Mouse (Mus musculus): ENCODE measurements at regions not wholly inside any gene's neighbourhood (a gene's known extent, or its start where the extent isn't known, plus 50 kb on each side); places are given as distances from the start of the nearest gene placed in this dataset.
"Not testable (repeated sequence)": the region's sequence is repeated elsewhere in the genome, so short reads cannot be mapped to it uniquely, and the experiment has no call there.

DNA sequence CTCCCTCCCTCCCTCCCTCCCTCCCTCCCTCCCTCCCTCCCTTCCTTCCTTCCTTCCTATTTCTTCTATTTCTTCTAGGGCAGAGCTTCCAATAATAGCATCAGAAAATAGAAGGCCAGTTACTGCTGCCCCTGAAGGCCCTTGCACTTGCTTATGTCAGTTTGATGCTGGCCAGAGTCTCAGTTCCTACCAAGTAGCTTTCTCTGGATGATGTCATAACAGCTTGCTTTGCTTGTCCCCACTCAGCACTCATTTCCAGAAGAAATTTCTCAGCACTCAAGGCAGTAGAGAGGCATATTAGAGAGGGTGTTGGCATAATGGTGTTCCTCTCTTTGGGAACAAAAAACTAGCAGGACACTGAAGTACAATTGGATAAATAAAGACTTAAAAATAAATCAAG lies 811.6 kb upstream of the 4930444P10Rik start:
- DNase-seq: no peak

DNA sequence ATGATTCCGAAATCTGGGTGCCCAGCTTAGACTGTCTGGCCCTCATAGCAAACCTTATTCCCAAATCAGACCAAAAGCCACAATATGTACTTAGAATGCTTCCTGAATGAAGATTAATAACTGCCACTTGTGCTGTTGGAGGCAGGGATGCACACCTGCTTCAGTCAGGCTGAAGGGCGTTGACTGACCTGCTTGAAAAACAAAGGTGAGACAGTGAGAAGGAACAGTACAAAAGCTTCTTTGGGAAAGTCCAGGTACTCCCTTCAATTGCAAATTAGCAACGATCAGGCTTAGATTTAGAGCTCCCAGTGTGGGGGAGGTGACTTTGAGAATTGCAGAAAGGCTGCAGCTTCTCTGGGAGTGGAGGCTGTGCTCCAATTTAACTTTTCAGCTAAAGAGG lies 775.3 kb upstream of the 4930444P10Rik start:
- DNase-seq: not testable (repeated sequence)

- not testable (repeated sequence) for DNase-seq
These were observed 774.1 kb upstream of the 4930444P10Rik start for GRCm38 (mm10) chr1:16867086-16867835.

DNA sequence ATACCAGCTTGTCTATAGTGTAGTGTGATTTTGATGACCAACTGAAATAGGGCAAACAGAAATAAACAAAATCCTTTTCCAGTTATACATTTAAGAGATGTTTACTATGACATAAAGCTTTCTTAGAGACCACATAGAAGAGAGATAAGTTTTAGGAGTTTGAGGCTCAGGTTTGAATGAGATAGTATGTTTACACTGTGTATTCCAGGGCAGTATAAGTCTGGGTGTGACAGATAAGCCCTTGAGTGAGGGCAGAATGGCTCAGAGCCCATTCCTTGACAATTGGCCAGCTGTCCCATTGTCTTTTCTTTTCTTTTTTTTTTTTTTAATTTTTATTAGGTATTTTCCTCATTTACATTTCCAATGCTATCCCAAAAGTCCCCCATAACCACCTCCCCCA lies 744.0 kb upstream of the 4930444P10Rik start:
- DNase-seq: no peak

DNA sequence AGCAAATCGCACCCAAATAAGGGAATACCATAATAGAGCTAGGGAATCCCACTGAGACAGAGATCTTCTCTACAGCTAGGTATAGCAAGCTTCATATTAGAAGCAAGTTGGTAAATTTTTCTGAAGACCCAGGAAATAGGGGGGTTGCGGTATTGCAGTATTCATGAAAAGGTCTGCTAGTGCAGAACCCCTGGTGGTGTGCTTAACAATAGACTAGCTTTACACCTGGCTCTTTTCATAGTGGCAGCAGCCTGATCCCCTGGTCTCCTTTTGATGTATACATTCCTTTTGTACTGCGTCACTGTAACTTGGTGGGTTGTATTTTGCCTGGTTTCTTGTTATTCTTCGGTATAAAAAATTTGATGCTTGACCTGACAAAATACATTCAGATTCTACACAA lies 731.6 kb upstream of the 4930444P10Rik start:
- DNase-seq: not testable (repeated sequence)

DNA sequence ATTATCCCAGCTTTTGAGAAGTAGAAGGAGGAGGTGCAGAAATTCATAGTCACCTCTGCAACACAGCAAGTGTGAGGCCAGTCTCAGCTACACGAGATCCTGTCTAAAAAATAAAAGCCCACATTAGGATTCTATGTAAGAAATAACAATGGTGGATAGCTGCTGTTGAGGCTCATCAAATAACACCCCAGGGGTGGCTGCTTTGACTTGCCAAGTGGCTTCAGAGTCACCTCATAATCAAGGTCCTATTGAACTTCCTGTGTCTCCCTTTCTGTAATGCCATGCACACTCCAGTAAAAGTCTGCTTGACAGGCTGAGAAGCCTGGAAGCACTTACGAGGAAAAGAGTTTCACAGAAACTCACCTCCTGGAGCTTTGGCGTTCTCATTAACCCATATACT lies 730.9 kb upstream of the 4930444P10Rik start:
- peak in 1 of 2 experiments; percentile 5 for DNase-seq

- DNase-seq: no peak
These were observed 728.1 kb upstream of the 4930444P10Rik start for GRCm38 (mm10) chr1:16821186-16821585.

- DNase-seq: no peak
These were observed 723.4 kb upstream of the 4930444P10Rik start for GRCm38 (mm10) chr1:16816572-16816971.

- DNase-seq: no peak
These were observed 722.6 kb upstream of the 4930444P10Rik start for GRCm38 (mm10) chr1:16815731-16816130.

DNA sequence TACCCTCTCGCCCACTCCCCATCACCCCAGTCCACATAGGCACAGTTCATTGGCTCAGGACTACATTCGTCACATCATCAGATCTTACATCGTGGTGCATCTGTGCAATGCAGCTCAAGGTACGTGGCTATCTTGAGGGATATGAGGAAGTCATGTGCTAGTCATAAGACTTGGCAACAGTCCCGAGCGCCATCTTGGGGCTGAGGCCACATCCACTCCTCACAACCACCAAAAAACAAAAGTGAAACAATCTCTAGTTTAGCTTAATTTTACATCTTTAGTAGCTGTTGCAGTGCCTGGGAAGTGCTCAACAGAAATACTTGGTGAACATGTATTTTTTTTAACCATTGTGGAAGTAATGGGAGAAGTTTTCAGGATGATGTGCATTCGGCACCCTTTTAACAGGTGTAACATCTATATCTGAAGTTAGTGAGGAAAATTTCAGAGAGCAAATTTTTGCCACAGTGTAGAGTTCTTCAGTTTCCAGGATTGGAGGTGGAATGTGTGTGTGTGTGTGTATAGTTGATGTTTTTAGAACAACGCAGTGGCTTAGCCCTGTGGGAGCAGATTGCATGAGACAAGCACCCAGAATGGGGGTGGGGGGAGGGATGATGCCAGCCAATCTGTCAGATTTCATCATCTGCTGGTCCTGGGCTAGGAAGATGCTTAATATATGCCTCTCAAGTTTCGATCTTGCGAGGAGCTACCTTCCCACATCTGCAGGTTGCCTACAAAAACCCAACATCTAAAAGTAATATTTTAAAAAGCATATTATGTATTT lies 716.4 kb upstream of the 4930444P10Rik start:
- no peak for DNase-seq

- peak; percentile 76 to 94 for DNase-seq
These were observed 705.2 kb upstream of the 4930444P10Rik start for GRCm38 (mm10) chr1:16798292-16798691.

- no peak for DNase-seq
These were observed 703.3 kb upstream of the 4930444P10Rik start for GRCm38 (mm10) chr1:16796449-16796848.

- no peak for DNase-seq
These were observed 697.7 kb upstream of the 4930444P10Rik start for GRCm38 (mm10) chr1:16790733-16791309.

GRCm38 (mm10) chr1:16779791-16780190 lies 686.7 kb upstream of the 4930444P10Rik start:
- no peak for DNase-seq

DNA sequence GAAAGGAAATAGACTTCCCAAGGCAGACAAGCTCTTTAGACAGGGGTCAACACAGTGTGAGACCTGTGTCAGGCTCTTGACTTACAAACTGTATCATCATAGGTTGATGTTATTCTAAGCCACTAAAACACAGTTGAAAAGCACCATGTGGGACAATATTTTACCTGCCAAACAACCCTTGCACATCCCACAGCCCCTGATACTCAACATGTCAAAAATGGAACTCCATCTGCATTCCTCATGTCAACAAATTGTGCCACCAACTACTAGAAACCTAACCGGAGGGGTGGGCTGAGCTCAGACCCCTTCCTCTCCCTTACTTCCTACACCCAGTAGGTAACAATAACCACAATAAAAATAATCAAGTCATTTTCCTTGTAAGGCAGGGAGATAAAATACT lies 667.8 kb upstream of the 4930444P10Rik start:
- no peak for DNase-seq

All from kidney, postnatal 36 days (tissue).